Mouse (Mus musculus) R1 (cell line): ENCODE measurements around the gene Svs1.
A peak's percentile ranks its signal among the peaks of the same experiment; 100 is the strongest.
"Not testable (repeated sequence)": the region's sequence is repeated elsewhere in the genome, so short reads cannot be mapped to it uniquely, and the experiment has no call there.

Experiments used
- DNase-seq: peaks from one replicate; pipeline ENCODE4 v3.0.0-alpha.2; 2018; ENCODE audit warnings: low read depth, low spot score

Gene Svs1

DNA sequence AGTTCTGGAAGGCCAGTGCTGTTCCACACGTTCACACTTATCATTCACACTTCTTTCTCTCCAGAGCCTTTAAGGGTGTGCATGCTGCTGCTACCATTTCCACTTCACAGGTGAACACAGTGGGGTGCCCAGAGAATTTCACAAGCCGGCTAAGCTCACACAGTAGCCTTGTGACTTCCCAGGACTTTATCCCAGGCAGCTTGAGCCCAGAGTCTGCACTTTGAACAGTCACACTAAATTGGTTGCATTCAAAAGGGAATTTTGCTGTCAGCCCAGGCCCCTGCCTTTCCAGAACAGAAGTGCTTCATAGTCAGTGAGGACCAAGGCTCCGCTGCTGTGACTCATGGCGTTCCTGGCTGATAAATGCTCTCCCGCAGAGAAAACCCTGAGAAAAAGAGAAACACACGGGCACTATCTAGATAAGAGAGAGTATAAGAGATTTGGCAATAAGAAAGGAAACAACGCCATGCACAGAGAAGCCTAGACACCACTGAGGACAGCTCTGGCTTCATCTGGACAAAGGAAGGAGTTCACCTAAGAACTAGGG is at the start of gene Svs1:
TSS of gene Svs1 (plus strand) at position 418 of the 547 bp plus-strand sequence.
- DNase-seq: no peak

DNA sequence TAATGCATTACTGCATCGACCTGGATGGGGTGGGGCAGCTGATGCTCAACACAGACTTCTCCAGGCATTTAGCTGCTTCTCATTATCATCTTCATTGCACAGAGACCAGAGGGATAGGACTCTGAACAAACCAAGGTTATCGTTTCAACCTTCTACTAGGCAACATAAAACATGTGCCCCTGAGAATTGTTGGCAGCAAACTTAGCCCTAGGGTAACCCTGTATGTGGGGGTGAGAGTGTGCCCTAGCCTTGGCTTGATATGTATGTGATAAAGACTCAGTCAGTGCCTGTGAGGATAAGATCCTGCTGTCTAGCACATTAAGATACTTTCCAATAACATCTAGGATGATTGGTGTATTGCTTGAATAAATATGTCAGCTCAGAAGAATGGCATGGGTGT is 37.1 kb upstream of the Svs1 start:
- no peak for DNase-seq

DNA sequence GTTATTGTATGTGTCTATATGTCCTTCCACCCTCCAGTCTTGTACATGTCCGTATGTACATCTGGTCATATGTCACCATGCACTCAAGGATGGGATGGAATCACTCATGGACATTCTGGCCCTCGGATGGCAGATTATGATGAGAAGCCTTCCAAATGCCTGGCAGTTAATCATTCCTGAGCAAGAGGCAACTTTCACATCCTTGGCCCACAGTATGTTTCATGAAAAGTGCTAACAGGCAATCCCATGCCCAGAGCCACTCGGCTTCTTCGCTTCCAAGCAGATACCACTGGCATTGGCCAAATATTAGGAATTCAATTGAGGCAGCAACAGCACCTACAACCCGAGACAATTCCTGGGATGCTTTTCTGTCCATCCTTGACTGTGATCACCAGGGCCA is 36.0 kb upstream of the Svs1 start:
- no peak for DNase-seq

DNA sequence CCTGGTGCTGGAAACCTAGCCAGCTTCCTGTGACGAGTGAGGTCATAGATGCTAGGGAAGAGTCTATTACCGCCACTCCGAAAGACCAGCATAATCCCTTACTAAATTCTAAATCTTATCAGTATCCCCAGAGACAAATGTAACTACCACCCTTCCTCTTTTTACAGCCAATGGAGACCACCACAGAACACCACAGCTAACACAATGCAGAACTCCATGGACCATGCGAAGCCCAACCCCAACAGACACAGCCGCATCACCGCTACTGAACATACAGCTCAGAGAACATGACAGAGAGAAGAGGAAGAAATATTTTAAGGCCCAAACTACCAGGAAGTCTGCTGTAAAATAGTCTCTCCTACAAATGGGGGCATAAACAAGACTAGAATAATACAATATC is 35.0 kb upstream of the Svs1 start:
- DNase-seq: no peak

DNA sequence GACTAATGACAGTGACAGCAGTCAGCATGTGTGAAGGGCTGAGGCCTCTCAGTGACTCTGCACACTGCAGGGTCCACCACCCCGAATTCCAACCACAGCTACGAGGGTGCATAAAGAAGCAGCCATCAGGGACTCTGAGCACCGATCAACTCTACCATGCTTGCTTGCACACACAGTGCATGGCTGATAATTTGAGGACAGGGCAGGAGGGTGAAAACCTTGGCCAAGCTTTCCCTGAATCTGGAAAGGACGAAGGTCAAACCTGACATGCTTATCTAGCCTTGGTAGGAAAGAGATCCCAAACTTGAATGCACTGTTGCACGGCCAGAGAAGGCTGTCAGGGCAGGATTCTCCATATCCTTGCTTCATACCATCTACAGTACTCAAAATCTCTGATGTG is 33.4 kb upstream of the Svs1 start:
- DNase-seq: no peak

DNA sequence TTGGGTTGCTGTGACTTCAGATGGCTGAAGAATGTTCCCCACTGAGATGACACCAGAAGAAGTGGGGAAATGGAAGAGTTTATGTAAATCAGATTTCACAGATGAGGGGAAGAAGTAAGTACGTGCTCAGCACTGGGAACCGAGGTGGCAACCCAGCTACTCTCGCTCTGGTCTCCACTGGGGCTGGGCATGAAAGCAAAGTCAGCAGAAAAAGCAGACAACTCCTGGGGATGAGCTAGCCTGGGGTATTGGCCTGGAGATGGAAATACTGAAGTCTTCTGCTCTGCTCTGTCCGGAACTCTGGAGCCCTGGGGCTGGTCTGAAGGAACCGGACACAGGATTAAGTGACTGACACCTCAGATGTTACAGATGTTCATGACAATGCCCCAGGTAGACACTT is 32.5 kb upstream of the Svs1 start:
- peak; percentile 21 for DNase-seq

DNA sequence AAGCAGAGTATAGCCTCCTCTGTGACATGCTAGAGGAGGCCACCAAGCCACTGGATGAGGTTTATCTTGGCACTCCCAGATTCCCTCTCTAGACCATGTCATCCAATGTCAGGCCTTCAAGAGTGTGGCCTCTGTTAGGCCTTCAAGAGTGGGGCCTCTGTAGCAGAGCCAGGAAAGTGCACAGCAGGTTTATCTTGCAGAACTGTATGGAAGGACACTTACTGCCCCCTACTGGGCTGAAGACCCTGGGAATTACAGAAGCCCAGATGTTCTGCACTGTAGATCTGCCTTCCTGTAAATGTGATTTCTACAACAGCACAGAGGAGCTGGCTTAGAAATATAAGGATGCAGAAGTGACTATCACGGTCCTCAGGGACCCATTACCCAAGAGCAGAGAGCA is 31.7 kb upstream of the Svs1 start:
- peak; percentile 25 for DNase-seq

DNA sequence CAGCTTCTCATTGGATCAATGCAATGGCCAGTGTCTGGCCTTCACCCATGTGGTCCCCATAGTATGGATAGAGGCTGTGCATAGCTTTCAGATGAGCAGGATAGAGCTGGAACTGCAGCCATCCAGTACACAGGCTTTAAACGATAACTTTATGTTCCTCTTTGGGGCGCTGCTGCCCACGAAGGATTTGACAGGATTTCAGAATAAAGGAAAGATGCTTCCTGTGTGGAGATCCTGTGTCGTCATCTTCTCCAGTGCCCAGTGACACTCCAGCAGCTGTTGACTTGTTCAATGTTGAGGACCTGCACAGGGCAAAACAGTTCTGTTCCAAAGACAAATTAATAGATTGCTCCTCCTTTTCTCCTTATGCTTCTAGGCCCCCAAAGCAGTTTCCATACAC is 29.9 kb upstream of the Svs1 start:
- no peak for DNase-seq

DNA sequence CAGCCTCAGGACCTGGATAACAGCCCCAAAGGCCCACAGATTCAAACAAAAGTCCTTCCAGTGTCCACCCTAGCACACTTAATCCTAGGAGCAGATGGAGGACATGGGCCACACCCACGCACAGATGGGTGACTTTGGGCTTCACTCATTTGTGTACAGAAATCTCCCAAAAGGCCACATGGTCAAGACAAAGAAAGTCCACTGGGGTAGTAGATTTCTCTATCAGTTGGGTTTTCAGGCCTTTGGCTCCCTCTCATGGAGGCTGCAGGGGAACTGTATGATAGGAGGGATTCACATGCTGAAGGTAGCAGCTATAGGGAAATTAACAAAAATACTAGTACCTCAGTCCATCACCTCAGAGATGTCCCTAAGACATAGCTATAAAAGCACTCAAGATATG is 28.6 kb upstream of the Svs1 start:
- no peak for DNase-seq

DNA sequence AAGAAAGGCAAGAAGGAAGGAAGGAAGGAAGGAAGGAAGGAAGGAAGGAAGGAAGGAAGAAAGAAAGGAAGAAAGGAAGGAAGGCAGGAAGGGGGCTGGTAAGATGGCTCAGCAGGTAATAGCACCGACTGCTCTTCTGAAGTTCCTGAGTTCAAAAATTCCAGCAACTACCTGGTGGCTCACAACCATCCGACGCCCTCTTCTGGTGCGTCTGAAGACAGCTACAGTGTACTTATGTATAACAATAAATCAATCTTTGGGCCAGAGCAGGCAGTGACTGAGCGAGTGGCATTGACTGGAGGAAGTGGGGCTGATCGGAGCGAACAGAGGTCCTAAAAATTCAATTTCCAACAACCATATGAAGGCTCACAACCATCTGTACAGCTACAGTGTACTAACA is 27.5 kb upstream of the Svs1 start:
- DNase-seq: peak; percentile 72

DNA sequence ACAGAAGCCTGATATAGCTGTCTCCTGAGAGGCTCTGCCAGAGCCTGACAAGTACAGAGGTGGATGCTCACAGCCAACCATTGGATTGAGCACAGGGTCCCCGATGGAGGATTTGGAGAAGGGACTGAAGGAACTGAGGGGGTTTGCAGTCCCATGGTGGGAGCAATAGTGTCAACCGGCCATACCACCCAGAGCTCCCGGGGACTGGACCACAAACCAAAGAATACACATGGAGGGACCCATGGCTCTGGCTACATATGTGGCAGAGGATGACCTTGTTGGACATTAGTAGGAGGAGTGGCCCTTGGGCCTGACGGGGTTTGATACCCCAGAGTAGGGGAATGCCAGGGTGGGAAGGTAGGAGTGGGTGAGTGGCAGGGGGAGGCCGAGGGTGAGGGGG is 20.0 kb upstream of the Svs1 start:
- DNase-seq: not testable (repeated sequence)

DNA sequence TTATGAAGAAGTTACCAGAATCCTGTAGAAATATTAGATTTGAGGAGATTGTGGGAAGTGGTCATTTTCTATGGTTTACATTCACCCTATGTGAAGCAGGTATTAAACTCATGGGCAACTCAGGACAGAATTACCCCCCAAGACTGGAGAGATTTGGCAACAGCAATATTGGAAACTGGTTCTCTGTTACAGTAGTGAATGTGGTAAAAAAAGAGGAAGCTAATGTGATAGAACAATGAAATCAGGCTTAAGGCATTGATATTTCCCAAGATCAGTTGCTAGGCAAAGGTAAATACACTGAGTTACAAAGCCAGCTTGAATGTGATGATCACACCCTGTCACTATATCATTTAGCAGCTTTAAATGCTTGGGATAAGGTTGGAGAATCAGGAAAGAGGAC is 18.8 kb upstream of the Svs1 start:
- DNase-seq: no peak

DNA sequence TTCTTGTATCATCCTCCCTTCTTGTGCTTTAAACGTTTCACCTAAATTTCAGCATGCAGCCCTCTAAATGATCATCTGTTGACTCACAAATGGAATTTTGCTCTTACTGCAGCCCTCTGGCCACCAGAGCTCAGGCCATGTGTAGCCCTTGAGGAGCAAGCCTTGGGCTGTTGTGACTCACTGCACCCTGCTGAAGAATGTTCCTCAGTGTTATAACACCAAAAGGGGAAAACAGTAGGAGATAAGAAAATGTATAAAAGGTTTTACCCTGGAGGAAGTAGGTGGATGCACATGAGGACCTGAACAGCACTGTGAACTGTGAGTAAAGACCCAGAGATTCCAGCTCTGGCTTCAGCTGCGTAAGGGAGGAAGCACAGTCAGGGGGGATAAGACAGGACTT is 12.0 kb upstream of the Svs1 start, which contains the start of gene Doxl2:
TSS of gene Doxl2 (plus strand) at position 301 of the 400 bp plus-strand sequence.
- DNase-seq: no peak

DNA sequence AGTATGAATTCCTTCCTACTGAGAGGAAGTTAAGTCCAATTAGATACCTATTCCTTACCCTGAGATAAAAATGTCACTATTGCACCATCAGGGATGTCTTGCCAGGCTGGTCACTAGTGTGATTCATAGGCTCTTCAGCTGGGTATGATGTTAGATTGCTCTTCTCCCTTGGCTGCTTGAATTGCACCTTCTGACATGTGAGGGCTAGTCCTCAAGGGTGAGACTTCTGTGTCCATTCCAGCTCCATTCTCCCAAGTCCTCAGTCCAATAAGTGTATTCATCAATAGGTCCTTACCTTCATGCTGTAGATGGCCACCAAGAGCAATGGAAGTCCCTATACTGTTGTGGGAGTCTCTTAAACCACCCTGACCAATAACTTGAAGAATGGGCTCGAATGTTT is 7.0 kb upstream of the Svs1 start:
- no peak for DNase-seq

DNA sequence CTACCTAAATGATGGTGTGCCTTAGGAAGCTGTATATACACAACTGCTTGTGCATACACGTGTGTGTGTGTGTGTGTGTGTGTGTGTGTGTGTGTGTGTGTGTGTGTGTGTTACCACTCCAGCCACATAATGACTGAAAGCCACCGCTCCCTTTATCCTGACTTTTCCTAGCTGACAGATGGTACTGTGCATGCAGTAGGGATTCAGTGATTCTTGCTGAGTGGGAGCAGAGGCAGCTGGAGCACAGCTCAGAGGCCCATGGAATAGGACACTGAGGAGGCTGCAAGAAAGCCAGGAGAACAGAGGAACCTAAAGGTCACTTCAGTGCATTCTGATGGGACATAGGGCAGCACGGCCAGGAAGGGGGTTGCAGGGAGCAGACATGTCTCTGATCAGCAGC is 4.4 kb upstream of the Svs1 start:
- no peak for DNase-seq

DNA sequence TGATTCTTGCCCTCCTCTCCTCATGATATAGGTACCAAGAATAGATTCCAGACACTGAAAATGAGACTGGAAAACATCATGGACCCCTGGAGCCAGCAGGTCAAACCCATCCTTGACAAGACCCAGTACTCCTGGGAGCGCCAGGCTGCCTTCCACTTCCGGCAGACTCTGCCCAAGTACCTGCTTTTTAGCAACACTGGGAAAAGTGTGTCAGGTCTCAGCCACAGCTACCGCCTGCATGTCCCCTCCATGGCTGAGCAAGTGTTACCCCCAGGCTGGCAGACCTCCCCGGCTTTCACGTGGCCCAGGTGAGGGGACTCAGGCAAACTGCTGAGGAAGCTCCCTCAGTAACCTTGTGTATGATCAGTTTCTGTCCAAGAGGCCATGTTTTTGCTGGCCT is 3.3 kb downstream of the Svs1 start:
- no peak for DNase-seq

DNA sequence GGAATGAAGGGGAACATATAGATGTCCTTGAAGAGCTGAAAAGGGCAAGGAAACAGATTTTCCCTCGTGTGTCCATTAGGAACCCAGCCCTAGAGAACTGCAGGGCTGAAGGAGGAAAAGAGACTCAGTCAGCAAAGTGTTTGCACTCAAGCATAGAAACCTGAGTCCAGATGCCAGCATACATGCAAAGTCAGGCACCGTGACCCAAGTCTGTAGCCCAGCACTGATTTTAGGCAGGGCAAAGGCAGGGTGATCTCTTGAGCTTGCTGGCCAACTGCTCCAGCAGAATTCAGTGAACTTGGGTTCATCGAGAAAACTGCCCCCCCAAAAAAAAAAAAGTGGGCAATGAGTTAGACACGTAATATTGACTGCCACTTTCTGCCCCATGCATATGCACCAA is 5.3 kb downstream of the Svs1 start:
- no peak for DNase-seq

DNA sequence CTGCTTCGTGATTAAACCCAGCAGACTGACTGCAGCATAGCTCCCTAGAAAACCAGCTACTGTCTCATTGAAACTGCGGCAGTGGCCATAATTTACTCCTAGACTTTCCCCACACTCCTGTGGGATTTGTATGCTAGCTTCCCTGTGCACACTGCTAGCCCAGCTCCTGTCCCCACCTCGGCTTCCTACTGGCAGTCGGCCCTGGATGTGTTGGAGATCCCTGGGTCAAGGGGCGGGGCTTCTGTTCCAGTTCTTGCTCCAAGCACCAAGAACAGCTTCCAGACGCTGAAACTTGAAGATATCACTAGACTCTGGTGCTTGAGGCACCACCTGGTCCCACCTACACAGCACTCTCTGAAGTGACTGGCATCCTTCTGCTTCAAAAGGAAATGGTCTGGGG is 11.5 kb downstream of the Svs1 start:
- DNase-seq: no peak

DNA sequence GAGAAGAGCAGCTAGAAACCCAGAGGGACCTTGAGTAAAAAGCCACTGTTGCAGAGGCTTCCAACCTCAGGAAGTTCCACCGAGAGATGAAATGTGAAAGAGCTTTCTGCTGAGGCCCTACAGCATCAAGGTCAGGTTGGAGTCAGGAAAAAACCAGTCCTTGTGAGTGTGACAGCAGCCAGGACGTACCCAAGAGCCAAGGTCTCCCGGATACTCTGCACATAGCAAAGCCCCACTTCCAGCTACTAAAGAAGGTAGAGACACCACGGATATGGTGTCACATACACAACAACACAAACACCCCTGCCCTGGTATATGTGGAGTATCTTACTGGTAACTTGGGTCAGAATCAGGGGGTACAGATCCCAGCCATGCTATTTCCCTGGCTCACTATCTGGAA is 12.1 kb downstream of the Svs1 start:
- DNase-seq: no peak

DNA sequence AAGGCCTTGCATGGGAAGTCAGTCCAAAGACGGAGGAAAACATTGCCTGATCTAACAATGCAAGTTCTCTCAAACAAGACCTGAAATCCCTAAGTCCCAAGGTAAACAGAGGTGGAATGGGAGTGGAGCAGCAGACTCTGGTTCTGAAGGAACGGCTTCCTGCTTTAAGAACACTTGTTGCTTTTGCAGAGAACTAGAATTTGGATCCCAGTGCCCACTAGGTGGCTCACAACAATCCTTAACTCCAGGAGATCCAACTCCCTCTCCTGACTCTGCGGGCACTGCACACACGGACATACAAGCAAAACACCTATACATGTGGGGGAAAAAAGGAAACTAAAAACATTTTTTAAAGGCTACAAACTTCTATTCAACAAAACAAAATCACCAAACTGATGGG is 16.7 kb downstream of the Svs1 start:
- DNase-seq: peak; percentile 56

DNA sequence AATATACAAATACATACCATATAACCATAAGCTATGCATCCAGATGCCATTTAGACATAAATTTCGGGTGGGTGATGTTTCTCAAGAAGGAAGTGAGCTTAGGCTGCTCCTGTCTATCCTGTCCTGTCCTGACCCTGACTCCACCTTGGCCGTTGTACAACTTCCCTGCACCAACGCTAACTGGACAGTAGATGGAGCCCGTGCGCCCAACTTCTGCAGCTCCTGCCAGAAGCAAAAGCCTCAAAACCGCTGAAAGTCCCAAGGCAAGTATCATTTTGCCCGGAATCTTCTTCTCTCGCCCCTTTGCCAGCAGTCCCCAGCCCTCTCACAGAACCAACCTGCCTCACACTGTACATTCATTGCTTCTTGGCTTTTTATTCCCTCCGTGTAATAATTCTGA is 21.3 kb downstream of the Svs1 start:
- peak; percentile 86 for DNase-seq

DNA sequence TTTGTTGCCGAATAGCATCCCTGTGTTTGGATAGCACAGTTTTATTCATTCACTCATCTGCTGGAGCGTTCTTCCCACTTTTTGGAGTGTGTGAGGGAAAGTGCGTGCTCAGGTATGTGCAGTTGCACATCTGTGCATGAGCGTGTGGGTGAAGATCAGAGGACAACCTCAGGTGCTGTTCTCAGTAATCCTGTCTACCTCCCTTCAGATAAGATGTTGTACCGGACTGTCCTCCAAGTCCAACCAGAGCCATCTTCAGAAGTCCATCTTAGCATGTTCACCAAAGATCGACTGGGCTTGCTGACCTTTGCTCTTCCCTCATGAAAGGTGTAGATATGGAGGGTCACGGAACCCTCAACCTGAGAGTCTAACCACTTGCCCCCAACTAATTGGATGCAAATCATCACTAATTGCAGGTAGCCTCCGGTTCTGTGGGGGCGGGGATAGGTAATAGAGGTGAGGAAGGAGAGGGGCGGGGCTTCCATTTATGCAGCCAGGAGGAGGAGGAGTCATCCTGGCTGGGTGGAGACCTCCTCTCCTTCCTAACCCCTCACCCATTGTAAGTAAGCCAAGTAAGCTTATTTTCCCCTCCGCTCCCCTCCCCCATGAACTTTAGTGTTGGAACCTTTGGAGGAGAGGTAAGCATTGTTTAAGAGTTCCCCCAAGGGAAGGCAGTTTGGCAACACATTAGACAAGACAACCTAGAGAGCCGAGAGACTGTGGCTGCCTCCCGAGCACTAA is 21.9 kb downstream of the Svs1 start:
- DNase-seq: peak; percentile 78

DNA sequence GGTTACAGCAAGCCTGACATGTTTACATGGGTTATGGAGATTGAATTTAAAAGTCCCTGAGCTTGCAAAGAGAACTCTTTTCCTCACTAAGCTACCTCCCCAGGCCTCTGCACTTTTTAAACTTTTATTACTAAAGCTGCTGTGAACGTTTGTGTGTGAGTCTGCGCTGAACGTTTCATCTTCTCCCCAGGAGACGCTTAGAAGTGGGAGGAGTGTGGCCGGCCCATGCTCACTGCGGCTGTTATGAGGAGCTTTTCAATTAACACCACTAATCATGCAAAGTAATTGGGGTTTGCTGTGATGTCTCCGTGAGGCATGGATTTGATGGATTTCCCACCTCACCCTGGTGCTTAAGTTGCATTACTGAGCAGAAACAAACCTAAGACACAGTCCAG is 22.5 kb downstream of the Svs1 start:
- no peak for DNase-seq

DNA sequence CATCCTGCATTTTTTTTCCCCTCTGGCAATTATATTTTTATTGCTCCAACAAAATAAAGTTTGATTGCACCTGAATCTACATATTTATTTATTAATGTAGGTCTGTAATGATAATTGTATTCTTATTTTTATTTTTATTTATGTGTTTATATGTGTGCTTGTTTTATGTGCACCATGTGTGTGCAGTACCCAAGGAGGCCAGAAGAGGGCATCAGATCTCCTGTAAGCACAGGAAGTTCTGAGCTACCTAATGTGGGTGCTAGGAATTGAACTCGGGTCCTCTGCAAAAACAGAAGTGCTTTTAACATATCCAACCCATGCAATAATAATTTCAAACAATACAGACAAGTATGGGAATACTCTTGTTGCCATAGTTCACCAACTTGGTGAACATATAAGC is 23.0 kb downstream of the Svs1 start:
- DNase-seq: peak; percentile 72
